Mouse (Mus musculus): ENCODE measurements around the gene Adgrg1.

DNA sequence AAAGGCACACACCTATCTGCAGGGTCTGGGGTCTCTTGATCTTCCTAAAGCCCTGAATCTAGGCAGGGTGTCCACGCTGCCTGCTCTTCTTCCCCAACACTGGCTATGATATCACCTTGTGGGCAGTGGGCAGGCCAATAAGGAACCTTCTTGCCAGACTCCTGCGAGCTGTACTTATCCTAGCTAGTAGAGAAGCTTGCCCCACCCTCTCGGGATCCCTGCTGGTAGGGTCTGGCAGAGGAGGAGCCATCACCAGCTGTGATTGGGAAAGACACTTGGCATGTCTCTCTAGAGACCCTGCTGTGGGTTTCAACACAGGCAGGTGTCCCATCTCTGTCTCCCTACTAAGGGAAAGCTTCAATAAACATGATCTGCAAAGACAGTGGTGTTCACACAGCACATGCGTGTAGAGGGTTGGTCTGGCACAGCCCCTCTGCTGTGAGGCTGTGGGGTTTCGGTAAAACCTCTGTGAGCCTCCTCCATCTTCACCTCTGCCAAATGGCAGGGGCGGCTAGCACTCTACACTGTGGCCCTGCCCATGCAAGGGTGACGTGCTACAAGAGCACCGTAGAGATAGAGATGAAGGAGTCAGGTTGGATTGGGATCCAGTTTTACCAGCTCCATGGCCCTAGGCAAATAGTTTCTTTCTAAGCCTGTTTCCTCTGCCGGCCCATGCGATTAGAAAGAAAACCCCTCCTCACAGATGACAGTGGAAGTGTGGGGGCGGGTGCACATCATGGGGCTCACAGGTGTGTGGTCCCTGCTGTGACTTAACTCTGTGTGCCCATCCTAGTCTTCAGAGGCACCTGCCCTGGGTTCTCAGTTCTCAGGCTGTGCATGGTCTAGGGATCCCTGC is 16.3 kb downstream of the Adgrg1 start:
- no peak for TF ChIP-seq CTCF (IDR thresholded peaks at IDR 0.05)
- TF ChIP-seq EP300 (IDR thresholded peaks at IDR 0.05), result no peak

Measured in lung, postnatal 0 days (tissue).